Mouse (Mus musculus): ENCODE measurements around the gene Igfbp4.

Gene Igfbp4

DNA sequence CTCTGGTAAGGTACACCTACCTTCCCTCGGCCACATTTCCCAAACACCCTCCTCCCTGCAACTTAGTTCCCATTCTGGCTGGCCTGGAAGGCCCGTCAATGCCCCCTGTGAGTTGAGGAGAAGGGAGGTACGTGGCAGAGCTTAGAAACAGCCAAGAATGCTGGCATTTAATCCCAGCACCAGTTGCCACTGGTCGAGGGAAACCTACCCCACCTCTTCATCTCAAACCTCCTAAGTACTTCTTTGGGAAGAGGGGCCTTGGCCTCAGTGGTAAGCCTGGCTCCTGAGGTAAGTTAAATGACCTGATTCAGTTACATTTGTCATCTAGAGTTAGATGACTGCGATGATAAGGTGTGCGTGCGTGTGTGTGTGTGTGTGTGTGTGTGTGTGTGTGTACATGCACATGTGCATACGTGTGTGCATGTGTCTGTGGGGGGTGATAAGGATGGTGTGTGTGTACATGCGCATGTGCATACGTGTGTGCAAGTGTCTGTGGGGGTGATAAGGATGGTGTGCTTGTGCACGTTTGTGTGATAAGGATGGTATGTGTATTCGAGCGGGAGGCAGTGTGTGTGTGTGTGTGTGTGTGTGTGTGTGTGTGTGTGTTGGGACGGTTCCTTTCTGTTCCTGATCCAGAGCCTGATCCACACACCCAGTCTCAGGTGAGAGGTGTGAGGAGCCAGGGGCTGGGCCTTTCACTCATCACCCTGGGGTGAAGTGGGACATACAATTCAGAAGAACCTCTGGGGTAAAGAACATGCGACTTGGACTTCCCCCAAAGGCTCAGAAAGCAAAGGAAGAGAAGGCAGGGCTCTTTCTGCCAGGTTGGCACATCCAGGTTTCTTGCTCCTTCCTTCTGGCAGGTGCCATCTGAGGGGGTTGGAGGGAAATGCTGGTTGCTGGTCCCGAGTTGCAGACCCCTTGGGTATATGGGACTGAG lies 1.1 kb downstream of the Igfbp4 start:
- no peak for DNase-seq (ENCODE audit: low spot score)

DNA sequence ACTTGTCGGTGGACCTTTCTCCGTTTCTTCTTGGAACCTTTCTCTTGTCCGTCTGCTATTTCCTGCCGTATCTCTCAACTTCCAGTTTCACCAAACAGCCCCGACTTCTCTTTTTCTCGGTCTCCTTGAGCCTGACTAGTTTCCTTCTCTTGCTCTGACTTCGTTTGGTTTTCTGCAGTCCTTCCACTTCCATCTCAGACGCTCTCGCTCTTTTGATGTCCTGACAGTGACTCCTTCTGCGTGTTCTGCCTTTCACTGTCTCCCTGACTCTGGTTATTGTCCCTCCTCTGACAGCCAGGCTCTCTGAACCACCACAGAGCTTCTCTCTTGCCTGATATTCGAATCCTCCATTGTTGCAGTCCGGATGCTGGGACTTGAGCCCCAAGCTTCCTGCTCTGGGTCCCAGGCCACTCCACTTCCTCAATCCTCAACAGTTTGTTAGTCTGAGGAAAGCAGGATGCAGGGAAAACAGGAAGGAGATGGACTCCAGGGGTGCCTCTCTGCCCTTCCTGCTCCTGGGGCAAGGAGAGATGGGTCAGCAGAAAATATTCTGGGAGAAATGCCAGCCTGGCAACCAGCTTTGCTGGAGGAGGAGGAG lies 1.9 kb downstream of the Igfbp4 start:
- no peak for DNase-seq (ENCODE audit: low spot score)

DNA sequence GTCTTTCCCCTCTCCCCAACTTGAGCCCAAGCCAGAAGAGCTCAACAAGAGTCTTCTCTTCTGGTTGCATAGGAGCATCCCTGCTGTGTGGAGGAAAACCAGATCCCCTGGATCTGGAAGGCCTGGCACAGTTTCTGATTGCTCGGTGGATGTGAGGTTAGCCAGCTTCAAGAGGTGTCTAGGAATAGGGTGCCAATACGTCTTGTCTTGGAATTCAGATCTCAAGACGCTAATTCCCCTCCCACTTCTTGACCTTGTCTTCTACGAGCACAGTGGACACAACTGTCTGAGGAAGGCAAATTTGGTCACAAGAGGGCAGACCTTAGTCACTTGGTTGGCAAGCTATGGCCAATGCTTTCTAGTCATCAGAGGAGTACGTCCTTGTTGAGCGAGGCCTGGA lies 2.6 kb downstream of the Igfbp4 start:
- no peak for DNase-seq (ENCODE audit: low spot score)

DNA sequence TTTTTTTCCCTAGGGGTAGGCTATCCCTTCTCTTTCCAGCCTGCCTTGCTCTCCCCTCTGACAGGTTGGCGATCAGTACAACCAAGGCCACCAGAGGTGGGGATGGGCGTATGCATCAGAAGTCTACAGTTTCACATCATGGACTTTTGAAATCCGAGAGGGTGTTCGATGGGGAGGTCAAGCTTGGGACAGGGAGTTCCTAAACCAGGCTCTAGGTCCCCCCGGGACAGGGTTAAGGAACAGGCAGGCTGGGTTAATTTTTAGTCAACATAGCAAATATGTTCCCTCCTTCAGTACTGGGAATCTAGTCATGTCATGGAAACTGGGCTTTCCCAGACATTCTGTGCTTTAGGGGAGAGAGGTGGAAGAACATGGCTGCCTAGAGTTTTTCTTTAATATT lies 3.3 kb downstream of the Igfbp4 start:
- DNase-seq (ENCODE audit: low spot score), result no peak

DNA sequence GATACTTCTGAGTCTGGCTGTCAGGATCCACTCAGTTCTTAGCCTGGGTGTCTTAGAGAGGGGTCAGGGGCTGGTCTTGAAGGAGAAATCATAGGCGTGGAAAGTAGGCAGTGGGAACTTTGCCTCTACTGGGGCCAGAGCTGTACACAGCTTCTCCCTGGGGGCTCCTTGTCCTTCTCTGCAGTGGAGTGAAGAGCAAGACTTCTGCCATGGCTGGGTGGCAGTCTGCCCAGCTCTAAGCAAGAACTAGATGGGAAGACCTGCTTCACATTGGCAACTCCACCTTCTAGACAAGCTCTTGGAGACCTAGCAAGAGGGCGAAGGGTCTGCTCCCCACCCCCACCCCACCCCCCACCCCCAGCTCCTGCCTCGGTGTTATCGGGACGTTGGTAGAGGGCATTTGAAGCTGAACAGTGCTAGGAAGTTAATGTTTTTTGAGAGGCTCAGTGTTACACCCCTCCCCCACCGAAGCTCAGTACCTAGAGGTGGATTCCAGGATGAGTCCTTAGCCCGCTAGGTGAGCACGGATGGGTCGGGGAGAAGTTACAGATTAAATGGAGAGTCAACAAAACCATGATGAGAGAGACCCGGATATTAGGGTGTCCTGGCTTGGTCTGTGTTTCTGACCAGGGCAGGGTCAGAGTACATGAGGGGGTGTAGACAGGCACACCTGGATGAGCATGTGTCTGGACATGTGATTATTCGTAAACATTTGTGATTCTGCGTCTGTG lies 4.3 kb downstream of the Igfbp4 start:
- DNase-seq (ENCODE audit: low spot score), result no peak

DNA sequence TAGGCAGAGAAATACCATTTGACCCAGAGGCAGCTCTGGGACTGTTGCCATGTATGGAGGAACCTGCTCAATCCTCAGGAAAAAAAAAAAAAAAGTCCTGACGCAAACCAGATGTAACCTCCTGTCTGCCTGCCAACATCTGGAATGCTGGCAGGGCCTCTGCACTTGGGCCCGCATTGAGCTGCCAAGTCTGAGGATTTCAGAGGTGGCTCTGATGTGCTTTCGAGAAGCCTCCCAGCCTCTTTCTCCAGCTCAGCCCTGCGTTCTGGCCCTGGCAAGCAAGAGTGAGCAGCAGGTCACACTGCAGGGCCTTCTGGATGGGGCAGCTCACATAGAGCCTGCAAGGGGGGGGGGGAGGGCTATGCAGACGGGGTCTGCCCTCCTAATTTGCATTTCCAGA lies 6.1 kb downstream of the Igfbp4 start:
- DNase-seq (ENCODE audit: low spot score), result no peak

DNA sequence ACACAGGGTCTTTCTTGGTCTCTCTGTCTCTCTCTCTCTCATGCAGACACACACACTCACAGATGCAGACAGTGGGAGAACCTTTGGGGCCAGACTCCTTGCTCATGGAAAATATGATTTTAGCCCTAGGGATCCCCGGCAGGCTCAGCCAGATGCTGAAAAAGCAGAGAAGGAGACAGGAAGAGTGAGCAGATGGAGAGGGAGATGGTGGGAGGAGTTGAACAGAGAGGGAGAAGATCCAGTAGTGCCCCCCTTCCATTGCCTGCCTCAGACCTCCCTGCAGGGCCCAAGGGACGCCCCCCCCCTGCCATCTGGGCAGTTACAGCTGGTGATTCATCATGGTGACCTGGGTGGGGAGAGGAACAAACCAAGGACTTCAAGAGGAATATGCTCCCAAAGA lies 6.6 kb downstream of the Igfbp4 start:
- no peak for DNase-seq (ENCODE audit: low spot score)

DNA sequence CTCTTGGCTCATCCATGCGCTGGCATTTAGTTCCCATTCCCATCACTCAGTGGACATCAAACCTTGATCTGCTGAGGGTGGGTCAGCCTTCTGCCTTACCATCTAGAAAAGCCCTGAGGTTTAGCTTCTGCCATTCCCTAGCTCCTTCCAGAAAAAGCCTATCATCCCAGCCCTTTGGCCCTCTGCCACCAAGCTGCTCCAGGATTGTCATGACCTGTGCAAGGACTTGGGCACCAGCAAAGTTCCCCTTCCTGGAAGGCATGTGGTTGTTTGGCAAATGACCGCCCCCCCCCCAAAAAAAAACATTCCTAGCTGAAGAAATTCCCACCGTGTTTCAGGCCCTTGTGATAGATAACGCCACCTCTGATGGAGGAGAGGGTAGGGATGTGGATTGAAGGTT lies 14.1 kb downstream of the Igfbp4 start:
- no peak for DNase-seq (ENCODE audit: low spot score)

DNA sequence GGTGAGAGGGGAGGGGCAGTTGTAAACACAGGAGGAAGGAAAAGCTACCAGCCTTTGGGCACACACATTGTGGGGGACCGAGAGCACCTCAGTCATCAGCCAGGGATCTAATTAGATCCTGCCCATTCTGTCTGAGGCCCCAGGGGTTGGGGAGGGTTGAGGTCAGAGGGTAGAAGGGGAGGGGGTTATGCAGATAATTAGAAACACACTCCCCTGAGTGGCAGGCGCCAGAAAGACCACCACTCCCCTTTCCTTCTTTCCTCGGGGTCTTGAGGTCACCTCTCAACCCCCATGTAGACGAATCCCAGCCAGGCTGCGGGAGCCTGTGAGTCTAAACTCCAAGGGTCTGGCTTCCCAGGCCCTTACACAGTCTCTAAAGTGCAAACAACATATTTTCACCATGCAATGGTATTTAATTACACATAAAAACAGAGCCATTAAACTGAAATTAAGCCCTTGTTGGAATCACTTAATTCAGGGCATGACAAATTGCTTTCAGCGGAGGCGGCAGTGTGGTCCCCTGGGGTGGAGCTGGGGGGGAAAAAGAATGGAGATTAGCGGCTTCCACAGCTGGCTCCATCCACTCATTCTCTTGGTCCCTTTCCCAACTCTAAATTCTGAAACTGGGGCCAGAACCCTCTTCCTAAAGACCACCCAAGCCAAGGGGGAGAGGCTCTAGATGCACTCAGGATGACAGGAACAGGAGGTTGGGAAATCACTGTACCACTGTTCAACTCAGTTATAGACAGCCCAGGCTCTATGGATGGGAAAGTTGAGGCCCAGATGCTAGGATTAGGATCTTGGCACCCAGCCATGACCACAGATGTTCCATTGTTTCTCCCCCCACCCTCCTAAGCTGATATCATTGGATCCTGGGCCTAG lies 14.8 kb downstream of the Igfbp4 start:
- DNase-seq (ENCODE audit: low spot score), result peak; percentile 87

DNA sequence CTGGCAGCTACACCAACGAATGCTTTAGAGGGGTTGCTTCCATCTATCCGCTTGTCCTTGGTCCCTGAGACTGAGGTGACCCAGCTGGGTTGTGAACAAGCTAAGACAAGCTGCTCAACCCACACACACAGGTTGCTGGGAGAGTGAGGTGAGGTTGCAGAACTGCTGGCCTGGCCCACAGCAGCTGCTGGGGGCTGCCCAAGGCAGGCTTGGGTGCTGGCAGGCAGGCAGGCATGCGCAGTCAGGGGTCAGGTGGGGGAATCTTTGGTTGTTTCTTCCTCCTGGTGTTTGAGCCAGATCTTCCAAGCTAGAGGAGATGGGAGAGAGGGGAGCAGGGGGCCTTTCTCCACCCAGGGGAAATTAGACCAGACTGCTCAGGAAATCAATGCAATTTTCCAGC lies 19.4 kb downstream of the Igfbp4 start:
- no peak for DNase-seq (ENCODE audit: low spot score)

DNA sequence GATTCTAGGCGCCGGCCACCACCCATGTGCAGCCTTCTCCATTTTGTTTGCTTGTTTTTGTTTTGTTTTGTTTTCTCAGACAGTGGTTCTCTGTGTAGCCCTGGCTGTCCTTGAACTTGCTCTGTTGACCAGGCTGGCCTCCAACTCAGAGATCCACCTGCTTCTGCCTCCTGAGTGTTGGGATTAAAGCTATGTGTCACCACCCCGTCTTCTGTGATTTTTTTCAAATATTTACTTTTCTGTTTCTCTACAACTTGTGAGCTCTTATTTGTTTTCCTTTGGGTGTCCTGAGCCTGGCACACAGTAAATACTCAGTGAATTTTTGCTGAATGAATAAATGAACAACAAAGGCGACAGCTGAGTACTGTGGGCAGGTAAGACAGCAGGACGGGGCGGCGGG lies 21.6 kb downstream of the Igfbp4 start:
- DNase-seq (ENCODE audit: low spot score), result no peak

DNA sequence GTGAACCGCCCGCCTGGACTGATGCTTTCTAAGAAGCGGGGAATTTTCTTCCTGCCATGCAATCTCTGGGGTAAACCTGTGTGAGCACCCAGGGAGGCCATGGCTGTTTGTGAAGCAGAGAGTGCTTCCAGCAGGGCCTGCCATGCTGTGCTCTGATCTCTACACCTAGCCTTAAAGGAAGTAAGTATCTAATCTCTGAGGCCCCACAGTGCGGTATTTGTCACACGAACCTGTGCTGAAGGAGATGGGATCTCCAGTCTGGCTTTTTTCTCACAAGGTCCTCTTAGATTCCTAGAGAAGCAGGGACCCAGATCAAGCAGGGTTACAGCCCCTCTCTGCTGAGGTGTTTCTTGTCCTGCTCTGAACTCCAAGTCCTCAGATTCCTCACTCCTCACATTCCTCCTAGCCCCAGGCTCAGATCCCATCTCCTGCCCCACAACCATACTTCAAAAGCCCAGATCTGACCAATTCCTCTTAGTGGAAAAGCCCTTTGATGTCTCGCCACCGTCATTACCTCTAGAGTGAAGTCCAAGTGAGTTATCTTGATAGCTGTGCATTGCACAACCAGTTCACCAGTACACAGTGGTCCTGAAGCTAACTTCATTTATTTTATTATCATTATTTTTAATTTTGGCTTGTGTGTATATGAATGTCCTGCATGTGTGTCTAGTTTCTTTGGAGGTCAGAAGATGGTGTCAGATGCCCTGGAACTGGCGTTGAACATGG lies 22.5 kb downstream of the Igfbp4 start:
- no peak for DNase-seq (ENCODE audit: low spot score)

DNA sequence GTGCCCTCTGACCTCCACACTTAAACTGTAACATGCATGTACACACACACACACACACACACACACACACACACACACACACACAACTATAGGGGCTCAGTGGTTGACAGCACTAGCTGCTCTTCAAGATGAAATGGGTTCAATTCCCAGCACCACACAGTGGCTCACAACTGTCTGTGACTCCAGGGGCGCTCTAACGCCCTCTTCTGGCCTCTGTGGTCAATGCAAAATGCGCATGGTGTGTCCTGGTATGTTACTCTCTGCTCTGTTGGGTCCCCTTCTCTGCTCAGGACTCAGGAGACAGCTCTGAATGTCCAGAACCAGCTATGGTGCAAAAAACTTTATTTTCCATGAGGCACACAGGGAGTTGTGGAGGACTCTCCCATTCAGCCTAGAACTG lies 24.3 kb downstream of the Igfbp4 start:
- DNase-seq (ENCODE audit: low spot score), result no peak

DNA sequence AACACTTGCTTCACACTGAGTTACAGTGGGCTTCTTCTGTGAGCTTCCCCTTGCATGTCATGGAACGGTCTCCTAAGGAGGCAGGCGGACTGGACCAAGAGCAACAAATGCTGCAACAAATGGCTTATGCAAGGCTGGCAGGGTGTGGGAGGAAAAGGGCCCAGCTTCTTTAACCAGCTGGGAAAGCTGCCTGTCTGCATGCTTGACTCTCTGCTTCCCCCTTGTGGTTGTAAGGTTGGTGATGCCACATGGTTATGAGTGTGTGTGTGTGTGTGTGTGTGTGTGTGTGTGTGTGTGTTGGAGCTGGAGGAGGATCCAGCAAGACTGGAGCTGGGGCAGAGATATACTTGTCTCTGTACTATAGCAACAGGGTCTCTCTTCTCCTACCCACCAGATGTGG lies 24.9 kb downstream of the Igfbp4 start:
- peak; percentile 92 for DNase-seq (ENCODE audit: low spot score)

DNA sequence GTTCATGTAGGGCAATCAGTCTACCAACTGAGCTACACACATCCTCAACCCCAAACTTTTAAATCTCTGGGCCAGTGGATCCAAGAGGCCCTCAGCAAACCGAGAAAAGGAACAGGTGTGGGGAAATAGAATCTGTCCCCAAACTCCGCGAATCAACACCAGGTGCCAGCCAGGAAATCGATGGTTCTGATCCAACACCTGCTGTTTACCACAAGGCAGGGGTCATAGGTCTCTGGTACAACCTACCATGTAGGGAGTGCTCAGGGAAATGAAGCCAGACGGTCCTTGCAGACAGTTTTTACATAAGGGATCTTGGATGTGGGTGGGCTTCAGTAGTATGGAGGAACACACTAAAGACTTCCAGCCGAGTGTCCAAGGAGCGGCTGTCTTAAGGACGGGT lies 26.5 kb downstream of the Igfbp4 start:
- DNase-seq (ENCODE audit: low spot score), result no peak

DNA sequence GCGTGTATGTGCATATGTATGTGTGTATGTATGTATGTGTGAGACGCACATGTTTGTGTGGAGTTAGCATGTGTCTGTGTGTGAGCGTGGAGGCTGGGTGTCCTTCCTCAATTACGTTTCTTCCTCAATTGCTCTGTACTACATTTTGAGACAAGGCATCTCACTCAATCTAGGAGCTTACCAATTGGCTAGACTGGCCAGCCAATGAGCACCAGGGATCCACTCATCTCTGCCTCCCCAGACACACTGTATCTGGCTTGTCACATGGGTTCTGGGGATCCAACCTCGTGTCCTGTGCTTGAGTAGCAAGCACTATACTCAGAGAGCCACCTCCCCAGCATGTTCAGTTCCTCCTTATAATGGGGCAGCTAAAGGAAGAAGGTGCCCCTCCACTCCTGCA lies 27.4 kb downstream of the Igfbp4 start:
- no peak for DNase-seq (ENCODE audit: low spot score)

DNA sequence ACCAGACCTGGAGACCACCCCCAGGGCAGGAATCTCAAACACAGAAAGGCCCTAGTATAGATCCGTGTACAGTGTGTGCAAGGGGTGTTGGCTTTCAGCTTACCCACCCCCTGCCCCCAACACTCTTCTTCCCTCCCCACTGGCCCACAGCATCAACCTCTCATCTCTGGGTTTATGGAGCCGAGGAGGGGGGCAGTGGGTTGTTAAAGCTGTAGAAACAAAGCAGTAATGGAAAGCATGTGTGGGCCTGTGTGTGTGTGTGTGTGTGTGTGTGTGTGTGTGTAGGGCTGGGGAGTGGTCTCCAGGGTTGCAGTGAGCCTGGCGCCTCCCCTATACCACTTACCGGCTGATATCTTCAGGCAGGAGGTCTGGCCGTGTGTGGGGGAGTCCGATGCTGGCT lies 30.8 kb downstream of the Igfbp4 start:
- peak; percentile 88 for DNase-seq (ENCODE audit: low spot score)

DNA sequence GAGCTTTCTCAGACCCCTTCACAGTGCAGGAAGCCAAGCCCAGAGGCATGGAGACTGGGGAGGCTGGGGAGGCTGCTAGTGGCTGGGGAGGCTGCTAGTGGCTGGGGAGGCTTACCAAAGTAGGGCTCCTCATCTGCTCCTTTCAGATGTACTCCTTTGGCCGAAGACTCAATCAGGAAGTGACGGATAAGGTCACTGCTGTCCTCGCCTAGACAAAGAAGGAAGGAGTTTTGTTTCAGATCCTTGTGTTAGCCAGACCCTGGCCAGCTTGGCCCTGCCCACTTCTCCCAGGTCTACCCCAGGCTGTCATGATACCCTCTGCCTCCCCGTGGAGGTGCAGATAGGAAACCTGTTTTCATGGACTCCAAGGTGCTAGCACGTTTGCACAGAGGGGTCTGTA lies 32.7 kb downstream of the Igfbp4 start:
- DNase-seq (ENCODE audit: low spot score), result no peak

DNA sequence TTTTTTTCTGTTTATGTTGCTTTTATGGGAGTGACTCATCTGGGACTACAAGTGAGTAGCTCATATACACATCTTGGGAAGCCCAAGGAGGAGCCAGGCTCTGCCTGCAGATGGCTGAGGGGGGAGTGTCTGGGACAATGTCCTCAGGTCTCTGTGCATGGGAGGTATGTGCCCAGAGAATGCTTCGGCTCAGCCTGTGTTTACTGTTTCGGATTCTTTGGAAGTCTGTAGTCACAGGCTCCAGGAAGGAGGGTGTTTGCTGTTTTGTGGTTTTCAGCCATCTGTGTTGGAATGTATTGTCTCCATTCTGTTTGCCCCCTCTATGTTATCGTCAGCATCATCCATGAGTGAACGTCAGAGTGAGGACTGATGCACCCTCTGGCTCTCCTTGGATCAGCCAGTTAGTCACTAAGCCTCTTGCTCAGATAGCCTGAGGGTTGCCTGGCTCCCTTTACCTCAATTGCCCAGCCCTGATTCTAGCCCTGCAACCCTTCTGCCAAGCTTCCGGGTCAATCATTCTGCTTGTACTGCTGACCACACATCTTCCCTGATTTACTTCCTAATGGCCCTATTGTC lies 35.8 kb downstream of the Igfbp4 start:
- DNase-seq (ENCODE audit: low spot score), result no peak

DNA sequence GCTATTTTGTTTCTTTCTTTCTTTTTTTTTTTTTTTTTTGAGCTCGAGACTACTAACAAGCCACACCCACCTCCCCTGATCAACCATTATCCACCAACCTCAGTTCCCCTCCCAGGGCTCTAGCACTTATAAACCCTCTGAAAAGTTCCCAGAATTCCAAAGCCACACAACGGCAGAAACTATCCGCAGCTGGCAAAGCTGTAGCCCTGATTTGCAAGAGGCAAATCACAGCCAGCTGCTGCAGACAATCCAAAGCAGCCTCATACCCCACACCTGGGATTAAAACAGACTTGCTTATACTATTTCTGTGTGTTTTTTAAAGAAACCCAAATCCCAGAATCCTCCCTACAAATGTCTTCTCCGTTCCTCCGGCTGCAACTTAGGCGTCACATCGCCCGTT lies 36.8 kb downstream of the Igfbp4 start:
- no peak for DNase-seq (ENCODE audit: low spot score)
